Mouse (Mus musculus) E14TG2a.4 (cell line): ENCODE measurements around the gene Pink1.

ENCODE experiments used
- CTCF ChIP-seq: conservative IDR thresholded peaks from 2 replicates; pipeline ENCODE4 v1.5.1; 2014; ENCODE audit warnings: low read length
- POU5F1 ChIP-seq: IDR thresholded peaks from 2 replicates; pipeline ENCODE4 v1.6.1; 2014; ENCODE audit warnings: low read length, borderline replicate concordance

DNA sequence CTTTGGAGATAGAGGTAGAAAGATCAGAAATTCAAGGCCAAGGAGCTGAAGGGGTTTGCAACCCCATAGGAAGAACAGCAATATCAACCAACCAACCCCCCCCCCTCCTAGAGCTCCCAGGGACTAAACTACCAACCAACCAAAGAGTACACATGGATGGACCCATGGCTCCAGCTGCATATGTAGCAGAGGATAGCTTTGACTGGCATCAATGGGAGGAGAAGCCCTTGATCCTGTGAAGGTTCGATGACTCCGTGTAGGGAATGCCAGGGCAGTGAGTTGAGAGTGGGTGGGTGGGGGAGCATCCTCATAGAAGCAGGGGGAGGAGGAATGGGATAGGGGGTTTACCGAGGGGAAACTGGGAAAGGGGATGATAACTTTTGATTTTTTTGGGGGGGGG is 1.7 kb downstream of the Pink1 start:
- TF ChIP-seq CTCF (no peak), POU5F1 (no peak)
